Mouse (Mus musculus) CH12.LX (cell line): ENCODE measurements around the gene Gja5. TPM values are rescaled to one million over a fixed set of nuclear protein-coding genes. Genes with fewer than 3 reads are reported as not detected.
A peak's percentile ranks its signal among the peaks of the same experiment; 100 is the strongest.

ENCODE experiments used
- DNase-seq: peaks from one replicate; pipeline ENCODE4 v3.0.0-alpha.2; 2013; ENCODE audit errors: extremely low read depth
- H3K27ac ChIP-seq: 2 replicates; pipeline ENCODE4 v1.5.1; 2012; ENCODE audit warnings: low read depth, mild to moderate bottlenecking, control low read depth, moderate library complexity; ENCODE audit not compliant: insufficient read depth
- H3K27me3 ChIP-seq: replicated peaks from 2 replicates; pipeline ENCODE3; 2012; ENCODE audit warnings: inconsistent platforms
- H3K36me3 ChIP-seq, 2 experiments: replicated peaks in 1 of 2; 2 replicates each; pipeline versions ENCODE3 to v1.6.1; 2012; ENCODE audit warnings: inconsistent platforms in 1 of 2, low read length in 1 of 2, mild to moderate bottlenecking in 1 of 2, mixed read lengths in 1 of 2, moderate library complexity in 1 of 2; ENCODE audit not compliant: control insufficient read depth in 1 of 2, insufficient read depth in 1 of 2
- H3K4me1 ChIP-seq, 2 experiments: 2 replicates each; pipeline ENCODE4 v1.6.1; 2012; ENCODE audit warnings: inconsistent platforms in 1 of 2, moderate library complexity in 1 of 2; ENCODE audit not compliant: insufficient read depth in 2 of 2, control insufficient read depth in 1 of 2
- H3K4me2 ChIP-seq: 2 replicates; pipeline ENCODE4 v1.6.1; 2012; ENCODE audit warnings: low read depth, mild to moderate bottlenecking, control low read depth; ENCODE audit not compliant: poor library complexity, insufficient read depth, severe bottlenecking
- H3K4me3 ChIP-seq, 3 experiments: fragments of 150-350 bp in 1 of 3; sonication (generic) in 1 of 3; replicated peaks in 1 of 3; 2 replicates each; pipeline versions ENCODE3 to v1.5.1; 2011 to 2012; ENCODE audit warnings: low read depth in 2 of 3, low read length in 2 of 3, mild to moderate bottlenecking in 2 of 3, moderate library complexity in 2 of 3, control low read depth in 1 of 3, improper control_type of control experiment in 1 of 3, inconsistent platforms in 1 of 3, mixed read lengths in 1 of 3; ENCODE audit not compliant: poor library complexity in 1 of 3
- H3K79me2 ChIP-seq: replicated peaks from 2 replicates; pipeline ENCODE4 v1.6.1; 2012; ENCODE audit warnings: mild to moderate bottlenecking, moderate library complexity; ENCODE audit not compliant: control insufficient read depth, poor library complexity, insufficient read depth, severe bottlenecking; ENCODE audit errors: extremely low read depth
- H3K9ac ChIP-seq: 2 replicates; pipeline ENCODE4 v1.6.1; 2012; ENCODE audit warnings: low read depth, mild to moderate bottlenecking, control low read depth, moderate library complexity; ENCODE audit not compliant: insufficient read depth
- H3K9me3 ChIP-seq: replicated peaks from 2 replicates; pipeline ENCODE3; 2012; ENCODE audit warnings: low read length, inconsistent platforms, mixed read lengths
- CTCF ChIP-seq, 2 experiments: IDR thresholded peaks in 1 of 2; conservative IDR thresholded peaks in 1 of 2; 2 replicates each; pipeline ENCODE4 v1.5.1; 2011 to 2012; ENCODE audit warnings: low read depth in 2 of 2, low read length in 2 of 2, improper control_type of control experiment in 1 of 2, inconsistent platforms in 1 of 2, mild to moderate bottlenecking in 1 of 2, moderate library complexity in 1 of 2
- ELF1 ChIP-seq: IDR thresholded peaks from 2 replicates; pipeline ENCODE4 v1.6.1; 2014; ENCODE audit warnings: low read depth, mild to moderate bottlenecking, inconsistent platforms, low read length, improper control_type of control experiment
- JUND ChIP-seq: conservative IDR thresholded peaks from 2 replicates; pipeline ENCODE4 v1.6.1; 2011; ENCODE audit warnings: low read depth, low read length, improper control_type of control experiment
- MAFK ChIP-seq: IDR thresholded peaks from 2 replicates; pipeline ENCODE4 v1.6.1; 2011; ENCODE audit warnings: low read length, improper control_type of control experiment; ENCODE audit not compliant: insufficient replicate concordance
- NELFE ChIP-seq: IDR thresholded peaks from 2 replicates; pipeline ENCODE4 v1.6.1; 2011; ENCODE audit warnings: low read depth, low read length, improper control_type of control experiment
- POLR2A ChIP-seq: IDR thresholded peaks from 2 replicates; pipeline ENCODE4 v1.6.1; 2011; ENCODE audit warnings: low read depth, mild to moderate bottlenecking, improper control_type of control experiment, low read length
- RAD21 ChIP-seq: IDR thresholded peaks from 2 replicates; pipeline ENCODE4 v1.6.1; 2011; ENCODE audit warnings: low read depth, mild to moderate bottlenecking, low read length, improper control_type of control experiment, moderate library complexity
- SIN3A ChIP-seq: IDR thresholded peaks from 2 replicates; pipeline ENCODE4 v1.6.1; 2012; ENCODE audit warnings: low read length, improper control_type of control experiment, inconsistent platforms
- UBTF ChIP-seq: IDR thresholded peaks from 2 replicates; pipeline ENCODE4 v1.6.1; 2012; ENCODE audit warnings: low read depth, mild to moderate bottlenecking, inconsistent platforms, low read length, improper control_type of control experiment, moderate library complexity
- ZMIZ1 ChIP-seq: IDR thresholded peaks from 2 replicates; pipeline ENCODE4 v1.6.1; 2012; ENCODE audit warnings: low read depth, mild to moderate bottlenecking, inconsistent platforms, low read length, improper control_type of control experiment
- dilution Hi-C: fragments of 300-500 bp; cut with MboI; formaldehyde crosslinking; loops from 2 replicates; pipeline ENCODE4 v1.14.3; 2020; ENCODE audit warnings: low sequenced_read_pairs; ENCODE audit not compliant: extremely low pct_unique_long_range_greater_than_20kb, extremely low pct_ligation_motif_present
- in situ Hi-C: fragments of 300-500 bp; cut with MboI; formaldehyde crosslinking; loops from 3 replicates; pipeline ENCODE4 v1.14.3; 2019; ENCODE audit warnings: low sequenced_read_pairs, low pct_ligation_motif_present, low pct_unique_long_range_greater_than_20kb, mixed read lengths
- polyA plus RNA-seq: library from polyadenylated mRNA; unstranded; fragments of >175 nt; gene quantifications from 2 replicates; pipeline ENCODE4 v1.2.1, GENCODE M21; 2012; ENCODE audit warnings: low read depth; ENCODE audit not compliant: insufficient read length
- total RNA-seq, 2 experiments: library from RNA; depleted of rRNA; stranded (reverse); fragments of 300-350 nt in 1 of 2; fragments of >200 nt in 1 of 2; gene quantifications; 2 replicates each; pipeline ENCODE4 v1.2.3; 2012 to 2014

Gene Gja5
- total and polyA plus RNA-seq, 3 experiments = not detected

DNA sequence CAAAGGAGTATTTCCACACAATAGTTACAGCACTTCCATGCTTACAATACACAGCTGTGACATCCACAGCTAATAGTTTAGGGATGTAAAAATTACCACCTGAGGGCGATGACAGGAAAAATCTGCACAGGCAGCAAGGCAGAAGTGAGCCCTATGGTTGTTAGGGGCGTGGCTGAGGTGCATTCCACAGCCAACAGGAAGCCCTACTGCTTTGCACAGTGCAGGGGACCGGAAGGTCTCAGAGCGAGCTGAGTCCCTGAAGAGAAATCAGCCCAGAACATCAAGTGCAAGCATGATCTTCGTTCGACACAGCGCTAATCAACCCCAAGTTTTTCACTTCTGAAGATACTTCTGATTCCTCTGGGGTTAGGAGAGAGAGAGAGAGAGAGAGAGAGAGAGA lies 219.7 kb downstream of the Gja5 start:
- dilution Hi-C loops = no loop called here
- peak overlapping the region in 1 of 3 experiments; percentile 32 for H3K4me3 ChIP-seq
- TF ChIP-seq RAD21 (no peak; the same call in 1 of the 2 replicates), POLR2A (peak; percentile 45), SIN3A (peak; percentile 35; the same call in 1 of the 2 replicates), CTCF (conservative IDR thresholded peaks at IDR 0.05 in 1 of 2, IDR thresholded peaks at IDR 0.05 in 1 of 2; ENCODE audit: low read depth in 2 of 2, low read length in 2 of 2) (peak in 1 of 2 experiments; percentile 19; a peak in 2 of 4 replicates), JUND (no peak), NELFE (0 out of 2 replicates have a peak, but pooled peaks have one; percentile 29), UBTF (no peak), MAFK (no peak), ELF1 (peak; percentile 67; the same call in 1 of the 2 replicates), ZMIZ1 (peak; percentile 48; the same call in 1 of the 2 replicates)
- TF ChIP-seq, all 38 proteins: peak for 6
- no peak overlapping the region for H3K27ac ChIP-seq
- H3K79me2 ChIP-seq = no peaks in the 10 kb centered on the region
- peaks cover 5% of the 10 kb centered on the region for H3K9me3 ChIP-seq
- H3K4me2 ChIP-seq = peak overlapping the region; percentile 58; the same call in 1 of the 2 replicates
- H3K9ac ChIP-seq = no peak overlapping the region
- H3K36me3 ChIP-seq = no peaks in the 10 kb centered on the region
- no peaks in the 10 kb centered on the region for H3K27me3 ChIP-seq
- peaks cover 4 to 11% of the 10 kb centered on the region in 2 experiments for H3K4me1 ChIP-seq
- peak; percentile 71 for DNase-seq
- in situ Hi-C loops = no loop called here

Other genes with a start within 250 kb of the Gja5 start
- 6.5 and 11.2 TPM in 2 replicates for gene Ankrd35, start 234.6 kb upstream of the Gja5 start, total RNA-seq (2012; rRNA removed)
- gene Ankrd35, start 234.6 kb upstream of the Gja5 start, total RNA-seq (2014; rRNA removed) = 0.51 and 0.78 TPM in 2 replicates
- 1.9 and 2.5 TPM in 2 replicates for gene Ankrd35, start 234.6 kb upstream of the Gja5 start, polyA plus RNA-seq
- 10.2 and 13.1 TPM in 2 replicates for gene Pias3, start 208.3 kb upstream of the Gja5 start, total RNA-seq (2012; rRNA removed)
- 5.9 and 6.3 TPM in 2 replicates for gene Pias3, start 208.3 kb upstream of the Gja5 start, total RNA-seq (2014; rRNA removed)
- 20.2 and 21.4 TPM in 2 replicates for gene Pias3, start 208.3 kb upstream of the Gja5 start, polyA plus RNA-seq
- gene Nudt17, start 196.1 kb upstream of the Gja5 start, total RNA-seq (2012; rRNA removed) = 0.84 and 1.0 TPM in 2 replicates
- gene Nudt17, start 196.1 kb upstream of the Gja5 start, total RNA-seq (2014; rRNA removed) = 0.21 and 0.39 TPM in 2 replicates
- 1.1 and 1.9 TPM in 2 replicates for gene Nudt17, start 196.1 kb upstream of the Gja5 start, polyA plus RNA-seq
- gene Polr3c, start 177.1 kb upstream of the Gja5 start, total RNA-seq (2012; rRNA removed) = 31.6 and 34.5 TPM in 2 replicates
- gene Polr3c, start 177.1 kb upstream of the Gja5 start, total RNA-seq (2014; rRNA removed) = 14.6 and 18.1 TPM in 2 replicates
- gene Polr3c, start 177.1 kb upstream of the Gja5 start, polyA plus RNA-seq = 78.3 and 79.5 TPM in 2 replicates
- gene Rnf115, start 177.0 kb upstream of the Gja5 start, total RNA-seq (2012; rRNA removed) = 25.8 and 28.5 TPM in 2 replicates
- gene Rnf115, start 177.0 kb upstream of the Gja5 start, total RNA-seq (2014; rRNA removed) = 79.3 and 83.5 TPM in 2 replicates
- 61.1 and 64.7 TPM in 2 replicates for gene Rnf115, start 177.0 kb upstream of the Gja5 start, polyA plus RNA-seq
- gene Pdzk1, start 75.4 kb upstream of the Gja5 start, total RNA-seq (2012; rRNA removed) = 0.13 TPM in 2 replicates
- gene Pdzk1, start 75.4 kb upstream of the Gja5 start, total RNA-seq (2014; rRNA removed) = not detected in 2 replicates
- 0.11 TPM in 1 of 2 replicates, not detected in the other for gene Pdzk1, start 75.4 kb upstream of the Gja5 start, polyA plus RNA-seq
- gene Cd160, start 75.3 kb upstream of the Gja5 start, total RNA-seq (2012; rRNA removed) = not detected in 2 replicates
- gene Cd160, start 75.3 kb upstream of the Gja5 start, total RNA-seq (2014; rRNA removed) = not detected in 2 replicates
- 0.15 TPM in 1 of 2 replicates, not detected in the other for gene Cd160, start 75.3 kb upstream of the Gja5 start, polyA plus RNA-seq
- gene Gpr89, start 653 bp downstream of the Gja5 start, total RNA-seq (2012; rRNA removed) = 27.9 and 28.9 TPM in 2 replicates
- gene Gpr89, start 653 bp downstream of the Gja5 start, total RNA-seq (2014; rRNA removed) = 30.8 and 32.8 TPM in 2 replicates
- gene Gpr89, start 653 bp downstream of the Gja5 start, polyA plus RNA-seq = 31.3 and 31.9 TPM in 2 replicates
- gene Gja8, start 21.3 kb downstream of the Gja5 start, total RNA-seq (2012; rRNA removed) = 0.04 TPM in 1 of 2 replicates, not detected in the other
- not detected in 2 replicates for gene Gja8, start 21.3 kb downstream of the Gja5 start, total RNA-seq (2014; rRNA removed)
- not detected in 2 replicates for gene Gja8, start 21.3 kb downstream of the Gja5 start, polyA plus RNA-seq